Mouse (Mus musculus) liver, adult 2 months (tissue): ENCODE measurements around the gene Stk24. TPM values are rescaled to one million over a fixed set of nuclear protein-coding genes. Genes with fewer than 3 reads are reported as not detected.

Source experiments
- DNase-seq: peaks from one replicate; pipeline ENCODE4 v3.0.0-alpha.2; 2011; ENCODE audit warnings: low read depth, low spot score; ENCODE audit errors: extremely low read depth
- H3K27ac ChIP-seq: fragments of 200-500 bp; replicated peaks from 2 replicates; pipeline ENCODE4 v1.5.1; 2012; ENCODE audit warnings: low read depth, mild to moderate bottlenecking, control low read depth, inconsistent platforms, low read length; ENCODE audit not compliant: insufficient read depth
- H3K27me3 ChIP-seq: fragments of 200-500 bp; 2 replicates; pipeline ENCODE4 v1.6.1; 2012; ENCODE audit warnings: mild to moderate bottlenecking, moderate library complexity, low read length, inconsistent platforms; ENCODE audit not compliant: control insufficient read depth, insufficient read depth
- H3K36me3 ChIP-seq: fragments of 200-500 bp; 2 replicates; pipeline ENCODE4 v1.6.1; 2012; ENCODE audit warnings: low read length, inconsistent platforms; ENCODE audit not compliant: control insufficient read depth, insufficient read depth
- H3K4me1 ChIP-seq: fragments of 200-500 bp; 2 replicates; pipeline ENCODE4 v1.6.1; 2011; ENCODE audit warnings: low read length; ENCODE audit not compliant: control insufficient read depth, insufficient read depth
- H3K4me3 ChIP-seq: fragments of 200-500 bp; 2 replicates; pipeline ENCODE4 v1.5.1; 2011; ENCODE audit warnings: low read depth, mild to moderate bottlenecking, control low read depth, low read length, moderate library complexity; ENCODE audit not compliant: insufficient read depth
- H3K79me2 ChIP-seq: fragments of 200-500 bp; 2 replicates; pipeline ENCODE4 v1.6.1; 2012; ENCODE audit warnings: inconsistent platforms, mild to moderate bottlenecking, low read length, moderate library complexity; ENCODE audit not compliant: control insufficient read depth, insufficient read depth
- H3K9ac ChIP-seq: fragments of 200-500 bp; 2 replicates; pipeline ENCODE4 v1.6.1; 2012; ENCODE audit warnings: low read depth, mild to moderate bottlenecking, control low read depth, inconsistent platforms, low read length
- CTCF ChIP-seq: fragments of 200-500 bp; IDR thresholded peaks from 2 replicates; pipeline ENCODE4 v1.5.1; 2011; ENCODE audit warnings: low read depth, low read length, control low read depth
- POLR2A ChIP-seq: fragments of 200-500 bp; IDR thresholded peaks from 2 replicates; pipeline ENCODE4 v1.6.1; 2011; ENCODE audit warnings: low read length, control low read depth; ENCODE audit not compliant: insufficient read depth; ENCODE audit errors: extremely low read depth
- WGBS: fragments of 180-500 bp; shearing (Covaris S2); methylation state at CpG from one replicate; pipeline ENCODE4 v1.1.7; 2018; 5-methylcytosine and 5-hydroxymethylcytosine counted together
- polyA plus RNA-seq: library from polyadenylated mRNA; depleted of rRNA; stranded (reverse); fragments of >200 nt; gene quantifications from 2 replicates; pipeline ENCODE4 v1.2.3, GENCODE M21; 2012
- total RNA-seq: library from RNA; depleted of rRNA; stranded (reverse); fragments of >200 nt; gene quantifications from 2 replicates; pipeline ENCODE4 v1.2.3, GENCODE M21; 2014

The Stk24 gene
- total and polyA plus RNA-seq, 2 experiments = 9.3 to 10.1 TPM

DNA sequence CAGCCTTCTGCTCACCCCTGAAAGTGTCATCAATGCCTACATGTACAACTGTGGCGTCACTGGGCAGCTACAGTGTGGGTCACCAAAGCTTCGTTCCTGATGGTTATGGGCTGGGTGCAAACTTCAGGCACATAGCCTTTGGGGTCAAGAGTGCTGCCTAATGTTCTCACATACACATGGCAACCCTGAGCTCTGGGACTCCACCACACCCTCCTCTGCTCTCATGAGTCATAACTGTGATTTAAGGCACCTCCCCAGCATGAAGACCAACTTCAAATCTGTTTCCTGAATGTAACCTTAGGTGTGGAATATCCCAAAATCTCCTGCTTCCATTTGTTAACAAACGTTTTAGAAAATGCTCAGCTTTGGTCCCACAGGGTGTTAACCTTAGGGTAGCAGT, 87.4 kb downstream of the Stk24 start:
- no peak overlapping the region for H3K9ac ChIP-seq
- no peak for TF ChIP-seq POLR2A
- TF ChIP-seq CTCF = no peak
- H3K27ac ChIP-seq = no peak overlapping the region
- H3K36me3 ChIP-seq = peaks cover 17% of the 10 kb centered on the region
- no peaks in the 10 kb centered on the region for H3K79me2 ChIP-seq
- H3K4me3 ChIP-seq = no peak overlapping the region
- H3K27me3 ChIP-seq = no peaks in the 10 kb centered on the region
- no peak for DNase-seq
- 88% methylated on average over 3 of the region's 3 CpGs for WGBS
- no peaks in the 10 kb centered on the region for H3K4me1 ChIP-seq

DNA sequence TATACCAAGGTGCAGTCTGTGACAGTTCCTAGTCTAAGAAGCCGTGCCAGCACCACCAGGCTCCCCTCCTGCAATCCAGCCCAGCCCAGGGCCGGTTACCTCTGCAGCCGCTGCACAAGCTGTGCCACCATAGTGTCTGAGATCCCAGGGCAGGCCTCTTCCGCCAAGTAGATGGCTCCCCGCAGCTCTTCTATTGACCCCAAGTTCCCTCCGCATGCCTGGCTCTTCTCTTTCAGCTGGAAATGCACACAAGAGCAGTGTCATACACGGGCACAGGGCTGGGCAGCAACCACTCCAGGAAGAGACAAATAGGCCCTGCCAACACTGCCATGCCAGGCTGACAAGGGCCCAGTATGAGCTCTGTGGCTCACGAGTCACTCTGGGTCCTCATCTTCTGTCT, 87.9 kb downstream of the Stk24 start:
- 95% methylated on average over 8 of the region's 8 CpGs for WGBS
- no peak for TF ChIP-seq CTCF
- TF ChIP-seq POLR2A = no peak
- Histone ChIP-seq H3K4me1 (no peaks in the 10 kb centered on the region), H3K9ac (no peak overlapping the region), H3K4me3 (no peak overlapping the region), H3K27ac (no peak overlapping the region), H3K79me2 (no peaks in the 10 kb centered on the region), H3K36me3 (peaks cover 17% of the 10 kb centered on the region), H3K27me3 (no peaks in the 10 kb centered on the region)
- no peak for DNase-seq

DNA sequence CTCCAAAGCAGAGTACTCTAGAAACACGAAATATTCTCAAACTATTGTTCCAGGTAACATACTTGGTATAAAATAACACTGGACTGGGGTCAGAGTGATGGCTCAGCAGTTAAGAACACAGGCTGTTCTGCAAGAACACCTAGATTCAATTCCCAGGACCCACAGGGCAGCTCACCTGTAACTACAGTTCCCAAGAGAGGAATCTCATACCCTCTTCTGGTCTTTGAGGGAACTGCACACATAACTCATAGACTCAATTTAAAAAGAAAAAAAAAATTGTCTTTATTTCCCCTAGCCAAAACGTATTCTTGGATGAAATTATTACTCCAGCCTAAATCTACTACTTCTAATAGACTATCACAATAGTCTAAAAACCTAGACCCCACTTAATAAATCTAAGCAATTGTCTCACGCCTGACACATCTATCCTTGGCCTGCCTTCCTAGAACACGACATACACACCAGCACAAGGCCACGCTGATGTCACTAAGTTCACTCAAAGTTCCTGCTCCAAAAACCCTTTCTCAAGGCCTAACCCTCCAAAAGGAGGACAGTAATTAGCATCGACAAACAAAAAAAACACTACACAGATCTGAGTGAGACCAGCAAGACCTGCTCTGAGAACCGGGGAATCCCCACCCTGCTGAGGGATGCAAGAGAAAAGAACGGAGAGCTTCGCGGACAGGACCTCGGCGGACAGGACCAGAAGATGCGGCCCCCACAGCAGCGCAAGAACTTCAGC, 94.3 kb downstream of the Stk24 start:
- no peak for DNase-seq
- Histone ChIP-seq H3K27ac (no peak overlapping the region), H3K4me1 (no peaks in the 10 kb centered on the region), H3K27me3 (no peaks in the 10 kb centered on the region), H3K9ac (no peak overlapping the region), H3K36me3 (peaks cover 12% of the 10 kb centered on the region; the same call in 1 of the 2 replicates), H3K79me2 (no peaks in the 10 kb centered on the region), H3K4me3 (no peak overlapping the region)
- TF ChIP-seq CTCF (no peak), POLR2A (no peak)
- 94% methylated on average over 14 of the region's 14 CpGs for WGBS

DNA sequence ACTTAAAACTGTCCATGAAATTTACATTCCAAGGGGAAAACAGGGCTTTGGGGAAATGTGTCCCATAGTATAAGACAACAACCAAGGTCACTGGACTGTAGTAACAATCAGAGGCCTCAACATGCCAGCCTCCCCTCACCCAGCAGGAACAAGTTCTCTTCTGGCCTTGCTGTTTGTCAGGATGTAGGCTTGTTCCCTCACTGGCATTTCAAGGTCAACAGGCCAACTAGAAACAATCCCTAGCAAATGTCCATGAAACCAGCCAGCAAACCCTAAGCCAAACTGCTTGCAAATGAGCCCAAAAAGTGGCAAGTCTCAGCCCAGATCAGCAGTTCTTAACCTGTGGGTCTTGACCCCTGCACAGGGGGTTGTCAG, 98.5 kb downstream of the Stk24 start:
- H3K36me3 ChIP-seq = peaks cover 8% of the 10 kb centered on the region; the same call in 1 of the 2 replicates

DNA sequence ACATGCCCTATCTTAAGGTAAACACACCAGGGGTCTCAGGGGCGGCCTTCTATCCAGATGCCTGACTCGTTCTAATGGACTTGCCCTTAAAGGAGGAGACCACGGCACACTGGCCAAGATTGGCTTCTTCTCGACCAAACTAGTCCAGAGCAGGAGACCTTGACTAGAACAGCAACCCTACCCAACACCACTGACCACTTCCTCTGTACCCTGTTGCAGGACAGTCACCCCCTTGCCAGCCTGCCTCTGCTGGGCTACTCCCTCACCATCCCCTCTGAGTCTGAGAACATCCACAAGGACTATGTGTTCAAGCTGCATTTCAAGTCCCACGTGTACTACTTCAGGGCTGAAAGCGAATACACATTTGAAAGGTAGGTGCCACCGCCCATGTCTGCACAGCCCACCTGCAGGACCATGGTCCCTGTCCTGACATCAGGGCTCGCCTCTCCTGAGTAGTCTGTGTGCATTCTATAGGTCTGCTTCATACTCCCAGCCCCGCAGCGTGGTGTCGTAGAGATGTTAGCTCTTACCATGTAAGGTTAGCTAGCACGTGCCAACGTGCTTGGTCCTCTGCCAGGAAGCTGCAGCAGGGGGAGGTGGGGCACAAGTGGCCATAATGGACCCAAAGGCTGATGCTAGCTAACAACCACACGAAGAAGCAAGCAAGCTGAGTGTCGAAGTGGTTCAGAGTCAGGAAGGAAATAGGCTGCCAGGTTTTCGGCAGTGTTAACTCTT, 99.0 kb downstream of the Stk24 start:
- DNase-seq = no peak
- no peak for TF ChIP-seq CTCF
- TF ChIP-seq POLR2A = no peak
- WGBS = 77% methylated on average over 16 of the region's 16 CpGs

More for the DNA sequence above, 98.5 kb downstream of the Stk24 start:
- Histone ChIP-seq H3K4me1 (no peaks in the 10 kb centered on the region), H3K27me3 (no peaks in the 10 kb centered on the region), H3K9ac (no peak overlapping the region), H3K27ac (no peak overlapping the region), H3K79me2 (no peaks in the 10 kb centered on the region), H3K4me3 (no peak overlapping the region)
- TF ChIP-seq CTCF = no peak
- TF ChIP-seq POLR2A = no peak
- DNase-seq = no peak

DNA sequence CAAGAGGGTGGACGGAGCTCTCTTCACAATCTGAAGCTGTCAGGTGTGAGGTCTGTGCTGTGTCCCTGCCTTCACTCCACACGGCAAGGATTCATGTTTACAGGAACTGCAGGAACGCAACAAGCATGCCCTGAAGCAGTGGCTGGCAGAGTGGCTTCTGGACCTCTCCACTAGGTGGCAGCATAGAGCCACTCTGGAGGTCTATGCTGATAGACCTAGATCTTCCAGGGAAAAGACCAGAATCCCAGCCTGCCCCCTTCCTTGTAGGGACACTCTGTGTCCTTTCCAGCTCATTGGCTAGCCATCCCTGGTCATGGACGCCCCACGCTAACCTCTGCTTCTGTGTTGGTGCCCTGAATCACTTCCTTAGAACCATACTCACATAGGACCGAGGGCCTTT, 100.7 kb downstream of the Stk24 start:
- 32% methylated on average over 6 of the region's 6 CpGs for whole genome bisulfite sequencing
- no peaks in the 10 kb centered on the region for H3K4me1 ChIP-seq
- H3K9ac ChIP-seq = no peak overlapping the region
- H3K4me3 ChIP-seq = no peak overlapping the region
- peaks cover 7% of the 10 kb centered on the region; the same call in 1 of the 2 replicates for H3K36me3 ChIP-seq
- TF ChIP-seq CTCF (peak; percentile 95), POLR2A (no peak)
- DNase-seq = peak; percentile 34
- no peak overlapping the region for H3K27ac ChIP-seq
- H3K27me3 ChIP-seq = no peaks in the 10 kb centered on the region
- no peaks in the 10 kb centered on the region for H3K79me2 ChIP-seq

More for the DNA sequence above, 99.0 kb downstream of the Stk24 start:
- no peaks in the 10 kb centered on the region for H3K27me3 ChIP-seq
- H3K36me3 ChIP-seq = peaks cover 7% of the 10 kb centered on the region; the same call in 1 of the 2 replicates
- no peaks in the 10 kb centered on the region for H3K79me2 ChIP-seq
- H3K9ac ChIP-seq = no peak overlapping the region
- no peak overlapping the region for H3K27ac ChIP-seq
- no peaks in the 10 kb centered on the region for H3K4me1 ChIP-seq
- no peak overlapping the region for H3K4me3 ChIP-seq
